ENCODE assay signal across 8 mouse cellular contexts in genomic region chr16:38522129-38523084, GRCm38 (mm10). TPM values are rescaled to one million over a fixed set of nuclear protein-coding genes. Genes with fewer than 3 reads are reported as not detected.
DNase-seq lines count a peak whose midpoint lies in the region; ATAC-seq and TF ChIP-seq lines count a peak whose summit lies in the region.

TSS of gene Timmdc1 (minus strand) at chr16:38522663.

- peak; percentile 95 to 96 for DNase-seq in gastrocnemius, adult 8-10 months (ENCODE audit: low spot score in 2 of 2)
- peak; percentile 73 for DNase-seq in hindlimb bud, embryonic 11.5 days (ENCODE audit: extremely low spot score, low read depth, low spot score)
- peak; percentile 90 to 96 for DNase-seq in left cerebral cortex, adult 8-10 months (ENCODE audit: low spot score in 2 of 2)
- peak; percentile 97 for DNase-seq in right cerebral cortex, postnatal 10 days (ENCODE audit: low spot score in 2 of 2)
- peak; percentile 95 for DNase-seq in urinary bladder, postnatal 25 days (ENCODE audit: low spot score)

- H3K27me3 ChIP-seq in megakaryocyte, embryonic 14.5 days (replicated peaks): no peaks in the 10 kb centered on the region

- H3K36me3 ChIP-seq in megakaryocyte, embryonic 14.5 days (replicated peaks; ENCODE audit: low read length): peaks cover 48% of the 10 kb centered on the region

- TF ChIP-seq CTCF in cortical plate, adult 2 months (IDR thresholded peaks at IDR 0.05; ENCODE audit: extremely low read depth, insufficient read depth, low read length): no peak

- peak; percentile 96 for ATAC-seq in activated CD4-positive, CD25-positive, alpha-beta regulatory T cell, adult 4 months

- peak within 1 kb of the TSS; percentile 79 for H3K4me3 ChIP-seq in cortical plate, adult 2 months (ENCODE audit: insufficient read depth, low read length)
- peak within 1 kb of the TSS; percentile 98 for H3K4me3 ChIP-seq in megakaryocyte, embryonic 14.5 days (replicated peaks)

- peak within 1 kb of the TSS; percentile 75 for H3K27ac ChIP-seq in cortical plate, adult 2 months (ENCODE audit: insufficient read depth, low read length)

- 0 out of 2 replicates have a peak, but pooled peaks cover 1% of the 10 kb centered on the region for H3K4me1 ChIP-seq in cortical plate, adult 2 months (ENCODE audit: control insufficient read depth, insufficient read depth, low read length)
- H3K4me1 ChIP-seq in megakaryocyte, embryonic 14.5 days: peaks cover 18% of the 10 kb centered on the region

- TF ChIP-seq POLR2A in cortical plate, adult 2 months (IDR thresholded peaks at IDR 0.05; ENCODE audit: extremely low read depth, insufficient read depth, low read length): peak; percentile 93

- no peaks in the 10 kb centered on the region for H3K9me3 ChIP-seq in megakaryocyte, embryonic 14.5 days

RNA-seq across cellular contexts. Expression of gene Timmdc1, which starts in this region (rescaled TPM):
- 10 to 100 TPM; 11.4 to 15.4 TPM for polyA plus RNA-seq in activated CD4-positive, CD25-positive, alpha-beta regulatory T cell, adult 4 months (2017; shearing (Covaris generic))
- 16.2 and 16.8 TPM in 2 replicates for polyA plus RNA-seq in cortical plate, adult 2 months (2012; rRNA removed)
- total RNA-seq in gastrocnemius, adult 8-10 months (2022): 10 to 100 TPM; 42.4 to 50.3 (median 43.5) TPM
- 10 to 100 TPM; 24.6 to 32.1 (median 28.9) TPM for total RNA-seq in left cerebral cortex, adult 8-10 months (2022)
- 26.4 and 39.4 TPM in 2 replicates for polyA plus RNA-seq in megakaryocyte, embryonic 14.5 days (2012; ENCODE audit: insufficient read depth, low replicate concordance)

Comparison
In these comparisons a context has a peak if more than half of its experiments do, and no peak if none do; other contexts are left out.
1. Peak in every context shown above with its lines: DNase-seq, ATAC-seq, H3K4me3 ChIP-seq and H3K27ac ChIP-seq.